Mouse (Mus musculus): ENCODE measurements around the gene Zbtb43. TPM values are rescaled to one million over a fixed set of nuclear protein-coding genes. Genes with fewer than 3 reads are reported as not detected.

The Zbtb43 gene
- polyA plus RNA-seq, 1 experiment from 2014 or later, result 6.3 TPM

DNA sequence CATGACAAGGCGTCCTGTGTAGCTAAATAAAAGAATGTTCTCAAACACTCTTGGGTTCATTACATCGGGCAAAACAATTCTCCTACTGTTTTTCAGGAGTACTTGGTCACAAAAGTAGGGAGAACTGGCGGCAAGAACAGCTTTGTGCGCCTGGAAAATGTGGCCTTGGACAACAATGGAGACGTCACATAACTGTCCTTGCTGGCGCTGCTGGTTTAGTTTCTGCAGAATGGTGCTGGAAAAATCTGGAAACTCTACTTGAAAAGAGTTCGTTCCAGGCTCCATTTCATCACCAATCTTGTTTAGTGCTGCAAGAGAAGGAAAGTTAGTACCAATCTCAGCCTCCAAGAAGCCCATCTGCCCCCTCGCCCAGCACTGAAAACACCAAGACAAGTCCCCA, 13.5 kb downstream of the Zbtb43 start:
- Histone ChIP-seq H3K4me2 (no peak overlapping the region), H3K36me3 (replicated peaks) (peaks cover 69% of the 10 kb centered on the region), H3K9me3 (replicated peaks) (no peaks in the 10 kb centered on the region), H3K4me1 (replicated peaks) (peaks cover 19% of the 10 kb centered on the region), H3K4me3 (replicated peaks) (no peak overlapping the region), H3K9ac (no peak overlapping the region), H3K27me3 (no peaks in the 10 kb centered on the region), H3K27ac (replicated peaks) (no peak overlapping the region)
- ATAC-seq (ENCODE audit: insufficient read depth), result no peak
- 79% methylated on average over 8 of the region's 8 CpGs for WGBS (ENCODE audit: insufficient replicate concordance)

DNA sequence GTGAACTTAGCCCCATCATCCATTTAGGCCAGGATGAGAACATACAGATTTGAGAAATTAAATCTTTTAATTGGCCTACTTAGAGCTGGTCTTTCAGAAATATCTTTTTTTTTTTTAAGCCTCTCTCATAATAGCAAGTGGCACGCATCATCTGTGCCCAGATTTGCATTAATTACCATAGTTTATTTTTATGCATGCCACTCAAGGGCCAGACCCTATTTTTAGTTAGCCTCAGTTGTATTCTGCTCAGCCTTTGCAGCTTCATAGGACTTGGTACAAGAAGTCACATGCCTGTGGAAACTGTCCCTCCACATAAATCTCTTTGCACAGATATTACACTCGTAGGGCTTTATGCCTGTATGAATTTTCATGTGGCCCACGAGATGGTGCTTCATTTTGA, 14.9 kb downstream of the Zbtb43 start:
- Histone ChIP-seq H3K27ac (replicated peaks) (no peak overlapping the region), H3K36me3 (replicated peaks) (peaks cover 70% of the 10 kb centered on the region), H3K4me2 (no peak overlapping the region), H3K4me1 (replicated peaks) (peaks cover 14% of the 10 kb centered on the region), H3K9ac (no peak overlapping the region), H3K4me3 (replicated peaks) (no peak overlapping the region), H3K27me3 (no peaks in the 10 kb centered on the region), H3K9me3 (replicated peaks) (no peaks in the 10 kb centered on the region)
- no peak for ATAC-seq (ENCODE audit: insufficient read depth)
- 76% methylated on average over 3 of the region's 3 CpGs for WGBS (ENCODE audit: insufficient replicate concordance)

GRCm38 (mm10) chr2:33452721-33453120, 15.6 kb downstream of the Zbtb43 start:
- Histone ChIP-seq H3K4me1 (replicated peaks) (peaks cover 14% of the 10 kb centered on the region), H3K27me3 (no peaks in the 10 kb centered on the region), H3K9ac (no peak overlapping the region), H3K27ac (replicated peaks) (no peak overlapping the region), H3K4me3 (replicated peaks) (no peak overlapping the region), H3K36me3 (replicated peaks) (peaks cover 67% of the 10 kb centered on the region), H3K4me2 (no peak overlapping the region), H3K9me3 (replicated peaks) (no peaks in the 10 kb centered on the region)
- whole genome bisulfite sequencing (ENCODE audit: insufficient replicate concordance), result 82% methylated on average over 5 of the region's 5 CpGs
- ATAC-seq (ENCODE audit: insufficient read depth), result no peak

GRCm38 (mm10) chr2:33452140-33452539, 16.2 kb downstream of the Zbtb43 start:
- whole genome bisulfite sequencing (ENCODE audit: insufficient replicate concordance), result 38% methylated on average over 4 of the region's 4 CpGs
- Histone ChIP-seq H3K4me1 (replicated peaks) (peaks cover 11% of the 10 kb centered on the region), H3K27me3 (no peaks in the 10 kb centered on the region), H3K4me3 (replicated peaks) (no peak overlapping the region), H3K27ac (replicated peaks) (no peak overlapping the region), H3K9me3 (replicated peaks) (no peaks in the 10 kb centered on the region), H3K9ac (no peak overlapping the region), H3K36me3 (replicated peaks) (peaks cover 65% of the 10 kb centered on the region), H3K4me2 (no peak overlapping the region)
- ATAC-seq (ENCODE audit: insufficient read depth), result no peak

GRCm38 (mm10) chr2:33451038-33451978, 17.1 kb downstream of the Zbtb43 start:
- no peak overlapping the region for H3K27ac ChIP-seq (replicated peaks)
- H3K4me2 ChIP-seq, result no peak overlapping the region
- H3K27me3 ChIP-seq, result no peaks in the 10 kb centered on the region
- no peak overlapping the region for H3K4me3 ChIP-seq (replicated peaks)
- H3K36me3 ChIP-seq (replicated peaks), result peaks cover 65% of the 10 kb centered on the region
- WGBS (ENCODE audit: insufficient replicate concordance), result 77% methylated on average over 11 of the region's 11 CpGs
- ATAC-seq (ENCODE audit: insufficient read depth), result no peak
- peaks cover 10% of the 10 kb centered on the region for H3K4me1 ChIP-seq (replicated peaks)
- no peak overlapping the region for H3K9ac ChIP-seq
- no peaks in the 10 kb centered on the region for H3K9me3 ChIP-seq (replicated peaks)

- Histone ChIP-seq H3K9me3 (replicated peaks) (no peaks in the 10 kb centered on the region), H3K27ac (replicated peaks) (no peak overlapping the region), H3K9ac (no peak overlapping the region), H3K4me2 (no peak overlapping the region), H3K27me3 (no peaks in the 10 kb centered on the region), H3K36me3 (replicated peaks) (peaks cover 46% of the 10 kb centered on the region), H3K4me3 (replicated peaks) (no peak overlapping the region), H3K4me1 (replicated peaks) (peaks cover 10% of the 10 kb centered on the region)
- WGBS (ENCODE audit: insufficient replicate concordance), result 85% methylated on average over 22 of the region's 22 CpGs
- no peak for ATAC-seq (ENCODE audit: insufficient read depth)
These were observed 19.1 kb downstream of the Zbtb43 start for GRCm38 (mm10) chr2:33449119-33449873.

GRCm38 (mm10) chr2:33446796-33447195, 21.6 kb downstream of the Zbtb43 start:
- no peak overlapping the region for H3K4me2 ChIP-seq
- 0 out of 2 replicates have a peak, but pooled peaks have one; percentile 15 for ATAC-seq (ENCODE audit: insufficient read depth)
- no peaks in the 10 kb centered on the region for H3K4me1 ChIP-seq (replicated peaks)
- H3K9ac ChIP-seq, result no peak overlapping the region
- H3K4me3 ChIP-seq (replicated peaks), result no peak overlapping the region
- H3K36me3 ChIP-seq (replicated peaks), result peaks cover 25% of the 10 kb centered on the region
- 64% methylated on average over 1 of the region's 1 CpGs for WGBS (ENCODE audit: insufficient replicate concordance)
- H3K27me3 ChIP-seq, result no peaks in the 10 kb centered on the region
- no peaks in the 10 kb centered on the region for H3K9me3 ChIP-seq (replicated peaks)
- H3K27ac ChIP-seq (replicated peaks), result no peak overlapping the region

- Histone ChIP-seq H3K27ac (replicated peaks) (no peak overlapping the region), H3K27me3 (no peaks in the 10 kb centered on the region), H3K4me3 (replicated peaks) (no peak overlapping the region), H3K4me1 (replicated peaks) (no peaks in the 10 kb centered on the region), H3K36me3 (replicated peaks) (peaks cover 15% of the 10 kb centered on the region), H3K9ac (no peak overlapping the region), H3K9me3 (replicated peaks) (no peaks in the 10 kb centered on the region), H3K4me2 (no peak overlapping the region)
- no peak for ATAC-seq (ENCODE audit: insufficient read depth)
- 70% methylated on average over 5 of the region's 5 CpGs for WGBS (ENCODE audit: insufficient replicate concordance)
These were observed 22.6 kb downstream of the Zbtb43 start for GRCm38 (mm10) chr2:33445741-33446140.

GRCm38 (mm10) chr2:33444862-33445261, 23.5 kb downstream of the Zbtb43 start:
- ATAC-seq (ENCODE audit: insufficient read depth), result no peak
- no peaks in the 10 kb centered on the region for H3K9me3 ChIP-seq (replicated peaks)
- H3K4me1 ChIP-seq (replicated peaks), result no peaks in the 10 kb centered on the region
- H3K9ac ChIP-seq, result no peak overlapping the region
- H3K36me3 ChIP-seq (replicated peaks), result peaks cover 9% of the 10 kb centered on the region
- no peak overlapping the region for H3K4me2 ChIP-seq
- no peak overlapping the region for H3K27ac ChIP-seq (replicated peaks)
- H3K4me3 ChIP-seq (replicated peaks), result no peak overlapping the region
- H3K27me3 ChIP-seq, result peaks cover 1% of the 10 kb centered on the region; the same call in 1 of the 2 replicates

- H3K27ac ChIP-seq (replicated peaks), result no peak overlapping the region
- H3K4me3 ChIP-seq (replicated peaks), result no peak overlapping the region
- no peak for ATAC-seq (ENCODE audit: insufficient read depth)
- no peaks in the 10 kb centered on the region for H3K4me1 ChIP-seq (replicated peaks)
- H3K9me3 ChIP-seq (replicated peaks), result no peaks in the 10 kb centered on the region
- H3K9ac ChIP-seq, result no peak overlapping the region
- 66% methylated on average over 5 of the region's 5 CpGs for WGBS (ENCODE audit: insufficient replicate concordance)
- H3K36me3 ChIP-seq (replicated peaks), result peaks cover 5% of the 10 kb centered on the region
- H3K4me2 ChIP-seq, result no peak overlapping the region
- H3K27me3 ChIP-seq, result peaks cover 6% of the 10 kb centered on the region
These were observed 24.0 kb downstream of the Zbtb43 start for GRCm38 (mm10) chr2:33444358-33444757.

GRCm38 (mm10) chr2:33442701-33443100, 25.7 kb downstream of the Zbtb43 start:
- H3K9me3 ChIP-seq (replicated peaks), result no peaks in the 10 kb centered on the region
- WGBS (ENCODE audit: insufficient replicate concordance), result 43% methylated on average over 4 of the region's 4 CpGs
- no peak overlapping the region for H3K9ac ChIP-seq
- H3K36me3 ChIP-seq (replicated peaks), result no peaks in the 10 kb centered on the region
- no peak overlapping the region for H3K27ac ChIP-seq (replicated peaks)
- H3K4me2 ChIP-seq, result no peak overlapping the region
- H3K4me1 ChIP-seq (replicated peaks), result no peaks in the 10 kb centered on the region
- ATAC-seq (ENCODE audit: insufficient read depth), result no peak
- H3K27me3 ChIP-seq, result peaks cover 9% of the 10 kb centered on the region
- H3K4me3 ChIP-seq (replicated peaks), result no peak overlapping the region
